ENCODE assay signal across 16 mouse cellular contexts in the genomic region with DNA sequence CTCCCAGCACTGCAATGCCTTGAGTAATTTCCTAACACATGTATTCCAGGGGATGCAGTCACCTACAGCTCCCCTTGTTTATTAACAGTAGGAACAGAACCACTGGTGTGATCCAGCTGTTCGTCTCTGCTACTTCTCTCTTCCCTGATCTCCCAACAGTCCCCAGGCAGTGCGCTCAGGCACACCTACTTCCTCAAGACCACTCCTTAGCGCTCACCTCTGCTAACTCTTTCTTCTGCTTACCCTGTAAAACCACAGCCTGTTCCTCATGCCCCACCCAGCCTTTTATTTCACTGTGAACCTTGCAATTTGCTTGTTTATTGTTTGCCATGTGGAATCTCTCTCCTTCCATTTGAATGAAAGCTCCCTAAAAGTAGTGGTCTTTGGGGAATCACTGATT.
"Had no signal": no experiment of that assay in that cellular context is flagged by ENCODE, and none has a peak within 500 bp of the region (broad histone marks: within the 10 kb centered on the region; RNA-seq: fewer than 3 reads in every experiment).

No protein-coding gene starts in this region.

- H3K9me3 ChIP-seq: megakaryocyte, embryonic 14.5 days; midbrain, embryonic 13.5 days; midbrain, embryonic 15.5 days; neural tube, embryonic 12.5 days had no signal

- H3K9ac ChIP-seq: liver, embryonic 14.5 days; lung, embryonic 14.5 days; midbrain, embryonic 13.5 days; midbrain, embryonic 15.5 days; neural tube, embryonic 12.5 days had no signal

- H3K4me1 ChIP-seq: megakaryocyte, embryonic 14.5 days; midbrain, embryonic 13.5 days; midbrain, embryonic 15.5 days; neural tube, embryonic 12.5 days had no signal

- DNase-seq: lung, adult 18-20 months; lung, embryonic 14.5 days; lung, postnatal 10 days; right cerebral cortex, postnatal 25 days; right cerebral cortex, postnatal 4 days; spleen, adult 18-20 months; thymus, adult 18-20 months; thymus, postnatal 14 days; thymus, postnatal 36 days had no signal

- H3K27ac ChIP-seq: liver, embryonic 14.5 days; macrophage; midbrain, embryonic 13.5 days; midbrain, embryonic 15.5 days; neural tube, embryonic 12.5 days had no signal

- H3K4me2 ChIP-seq: lung, embryonic 14.5 days; midbrain, embryonic 11.5 days; midbrain, embryonic 13.5 days; midbrain, embryonic 15.5 days; neural tube, embryonic 12.5 days had no signal

- ATAC-seq: midbrain, embryonic 13.5 days; midbrain, embryonic 15.5 days had no signal

- H3K36me3 ChIP-seq: midbrain, embryonic 13.5 days; midbrain, embryonic 15.5 days; neural tube, embryonic 12.5 days had no signal

- H3K27me3 ChIP-seq: midbrain, embryonic 13.5 days; midbrain, embryonic 15.5 days; neural tube, embryonic 12.5 days had no signal

- H3K4me3 ChIP-seq: megakaryocyte, embryonic 14.5 days; midbrain, embryonic 13.5 days; midbrain, embryonic 15.5 days; neural tube, embryonic 12.5 days had no signal
